Mouse (Mus musculus) T-helper 1 cell (primary cell): Measurements from ENCODE around the gene Iyd.

ENCODE experiments used
- in situ Hi-C: fragments of 300-600 bp; cut with MboI, MseI; formaldehyde crosslinking; loops from one replicate; pipeline ENCODE4 v1.15.1; 2025; ENCODE audit warnings: high pct_unique_total_duplicates

Iyd gene

GRCm38 (mm10) chr10:3536361-3536760 is 3.7 kb upstream of the Iyd start:
- in situ Hi-C loops: loop anchor here (10.0 kb wide), 1 partner anchor 798 kb away; no protein-coding TSS in a partner anchor

GRCm38 (mm10) chr10:3549384-3549783 is 9.3 kb downstream of the Iyd start:
- in situ Hi-C loops: no loop called here

GRCm38 (mm10) chr10:3555128-3555527 is 15.1 kb downstream of the Iyd start:
- in situ Hi-C loops: no loop called here

GRCm38 (mm10) chr10:3556538-3556937 is 16.5 kb downstream of the Iyd start:
- in situ Hi-C loops: no loop called here

- in situ Hi-C loops: no loop called here
These were observed 19.1 kb downstream of the Iyd start for GRCm38 (mm10) chr10:3559136-3559535.

GRCm38 (mm10) chr10:3562165-3562564 is 22.1 kb downstream of the Iyd start:
- in situ Hi-C loops: no loop called here

- in situ Hi-C loops: no loop called here
These were observed 25.1 kb downstream of the Iyd start for GRCm38 (mm10) chr10:3565126-3565525.

- in situ Hi-C loops: no loop called here
These were observed 27.8 kb downstream of the Iyd start for GRCm38 (mm10) chr10:3567821-3568220.

- in situ Hi-C loops: no loop called here
These were observed 32.9 kb downstream of the Iyd start for GRCm38 (mm10) chr10:3572723-3573649.

GRCm38 (mm10) chr10:3573905-3574500 is 34.0 kb downstream of the Iyd start:
- in situ Hi-C loops: no loop called here

- in situ Hi-C loops: no loop called here
These were observed 50.6 kb downstream of the Iyd start for GRCm38 (mm10) chr10:3590632-3591031.

GRCm38 (mm10) chr10:3591790-3592189 is 51.8 kb downstream of the Iyd start:
- in situ Hi-C loops: no loop called here

- in situ Hi-C loops: no loop called here
These were observed 56.7 kb downstream of the Iyd start for GRCm38 (mm10) chr10:3596697-3597096.

- in situ Hi-C loops: no loop called here
These were observed 57.7 kb downstream of the Iyd start for GRCm38 (mm10) chr10:3597760-3598159.
